ENCODE assay signal across 8 mouse cellular contexts in genomic region chr6:88074752-88075554, GRCm38 (mm10). TPM values are rescaled to one million over a fixed set of nuclear protein-coding genes. Genes with fewer than 3 reads are reported as not detected.
A peak's percentile ranks its signal among the peaks of the same experiment; 100 is the strongest.
DNase-seq lines count a peak whose midpoint lies in the region; ATAC-seq and TF ChIP-seq lines count a peak whose summit lies in the region.

No protein-coding gene starts in this region.

- peak; percentile 98 for DNase-seq in brain, embryonic 14.5 days (ENCODE audit: low read depth)
- peak; percentile 96 for DNase-seq in liver, adult 2 months (ENCODE audit: extremely low read depth, low read depth, low spot score)
- peak; percentile 93 for DNase-seq in splenic B cell, adult 2 months (ENCODE audit: low read depth, low spot score)

- H3K4me3 ChIP-seq in C2C12 (ENCODE audit: insufficient read depth, poor library complexity, severe bottlenecking) (peak overlapping the region; percentile 31), myocyte (peak overlapping the region; percentile 21)
- peak overlapping the region; percentile 73 for H3K4me3 ChIP-seq in erythroblast, embryonic 14.5 days (replicated peaks)
- H3K4me3 ChIP-seq in heart, embryonic 11.5 days (ENCODE audit: low read depth, low read length), result peak overlapping the region; percentile 27
- peak overlapping the region; percentile 50 for H3K4me3 ChIP-seq in kidney, embryonic 16.5 days (ENCODE audit: low read length)
- H3K4me3 ChIP-seq in liver, adult 2 months (ENCODE audit: insufficient read depth, low read depth, low read length), result peak overlapping the region; percentile 51

- peaks cover 31% of the 10 kb centered on the region for H3K4me1 ChIP-seq in erythroblast, embryonic 14.5 days (ENCODE audit: control insufficient read depth)
- no peaks in the 10 kb centered on the region for H3K4me1 ChIP-seq in heart, embryonic 11.5 days (ENCODE audit: control insufficient read depth, insufficient read depth, low read length)
- H3K4me1 ChIP-seq in kidney, embryonic 16.5 days (ENCODE audit: insufficient read depth, low read length), result peaks cover 7% of the 10 kb centered on the region
- H3K4me1 ChIP-seq in liver, adult 2 months (ENCODE audit: control insufficient read depth, insufficient read depth, low read length), result peaks cover 8% of the 10 kb centered on the region; the same call in 1 of the 2 replicates

- 3% methylated on average over 32 of the region's 32 CpGs for WGBS in heart, embryonic 11.5 days (ENCODE audit: insufficient replicate concordance)
- 4% methylated on average over 32 of the region's 32 CpGs for WGBS in kidney, embryonic 16.5 days
- 2% methylated on average over 32 of the region's 32 CpGs for WGBS in liver, adult 2 months

- TF ChIP-seq CTCF in C2C12 (IDR thresholded peaks at IDR 0.05; ENCODE audit: control insufficient read depth, insufficient read depth, insufficient read length), result peak; percentile 77
- peak; percentile 95 for TF ChIP-seq CTCF in brain, embryonic 14.5 days (IDR thresholded peaks at IDR 0.05; ENCODE audit: borderline replicate concordance, extremely low read depth, insufficient read depth, insufficient read length)
- TF ChIP-seq CTCF in liver, adult 2 months (IDR thresholded peaks at IDR 0.05; ENCODE audit: low read depth, low read length), result peak; percentile 89

- peak overlapping the region; percentile 52 for H3K9ac ChIP-seq in heart, embryonic 11.5 days (ENCODE audit: low read depth, low read length)
- peak overlapping the region; percentile 69 for H3K9ac ChIP-seq in kidney, embryonic 16.5 days (replicated peaks; ENCODE audit: low read length)
- H3K9ac ChIP-seq in liver, adult 2 months (ENCODE audit: low read depth, low read length), result peak overlapping the region; percentile 67

- no peaks in the 10 kb centered on the region for H3K9me3 ChIP-seq in erythroblast, embryonic 14.5 days (ENCODE audit: control insufficient read depth, low read length)
- H3K9me3 ChIP-seq in heart, embryonic 11.5 days (replicated peaks; ENCODE audit: control insufficient read depth, low read length), result no peaks in the 10 kb centered on the region
- no peaks in the 10 kb centered on the region for H3K9me3 ChIP-seq in kidney, embryonic 16.5 days (ENCODE audit: low read length)

- no peaks in the 10 kb centered on the region for H3K27me3 ChIP-seq in C2C12 (ENCODE audit: control insufficient read depth, insufficient read depth, insufficient read length)
- H3K27me3 ChIP-seq in erythroblast, embryonic 14.5 days (ENCODE audit: control insufficient read depth), result no peaks in the 10 kb centered on the region; the same call in 1 of the 2 replicates
- no peaks in the 10 kb centered on the region; the same call in 1 of the 2 replicates for H3K27me3 ChIP-seq in heart, embryonic 11.5 days (ENCODE audit: control insufficient read depth, insufficient read depth, low read length)
- H3K27me3 ChIP-seq in kidney, embryonic 16.5 days (ENCODE audit: insufficient read depth, low read length), result peaks cover 5% of the 10 kb centered on the region; the same call in 1 of the 2 replicates
- no peaks in the 10 kb centered on the region for H3K27me3 ChIP-seq in liver, adult 2 months (ENCODE audit: control insufficient read depth, insufficient read depth, low read length)
- no peaks in the 10 kb centered on the region for H3K27me3 ChIP-seq in myocyte (ENCODE audit: control insufficient read depth, insufficient read depth, insufficient read length)
- H3K27me3 ChIP-seq in splenic B cell, adult 2 months (ENCODE audit: control insufficient read depth, insufficient read depth, low read length, poor library complexity, severe bottlenecking), result no peaks in the 10 kb centered on the region

- peak overlapping the region; percentile 59 for H3K4me2 ChIP-seq in heart, embryonic 11.5 days
- peak overlapping the region; percentile 84 for H3K4me2 ChIP-seq in kidney, embryonic 16.5 days (replicated peaks; ENCODE audit: low read depth, low read length)
- peak overlapping the region; percentile 85 for H3K4me2 ChIP-seq in myocyte (ENCODE audit: low read depth)

- H3K79me2 ChIP-seq in C2C12 (ENCODE audit: control insufficient read depth, insufficient read depth) (no peaks in the 10 kb centered on the region), myocyte (ENCODE audit: control insufficient read depth, insufficient read depth) (no peaks in the 10 kb centered on the region)
- no peaks in the 10 kb centered on the region for H3K79me2 ChIP-seq in liver, adult 2 months (ENCODE audit: control insufficient read depth, insufficient read depth, low read length)

- peak; percentile 93 for ATAC-seq in heart, embryonic 11.5 days (replicated peaks; ENCODE audit: insufficient number of reproducible peaks, low FRiP score, low TSS enrichment)
- peak; percentile 99 for ATAC-seq in kidney, embryonic 16.5 days (ENCODE audit: low FRiP score, low TSS enrichment)

- H3ac ChIP-seq in C2C12 (ENCODE audit: control insufficient read depth, insufficient read length, low read depth), result peak overlapping the region; percentile 56
- no peak overlapping the region for H3ac ChIP-seq in myocyte (ENCODE audit: control insufficient read depth, insufficient read length)

- no peaks in the 10 kb centered on the region for H3K79me3 ChIP-seq in C2C12 (ENCODE audit: low read depth)

- TF ChIP-seq POLR2A in brain, embryonic 14.5 days (IDR thresholded peaks at IDR 0.05; ENCODE audit: borderline replicate concordance, extremely low read depth, insufficient read depth, insufficient read length, poor library complexity, severe bottlenecking), result peak; percentile 76; the same call in 1 of the 2 replicates
- peak; percentile 46; the same call in 1 of the 2 replicates for TF ChIP-seq POLR2A in liver, adult 2 months (IDR thresholded peaks at IDR 0.05; ENCODE audit: extremely low read depth, insufficient read depth, low read length)
- peak; percentile 68 for TF ChIP-seq POLR2A in myocyte (IDR thresholded peaks at IDR 0.05; ENCODE audit: insufficient read length, low read depth)

- peak overlapping the region; percentile 54 for H3K27ac ChIP-seq in heart, embryonic 11.5 days (ENCODE audit: low read depth, low read length)
- H3K27ac ChIP-seq in kidney, embryonic 16.5 days (ENCODE audit: low read length), result peak overlapping the region; percentile 92
- peak overlapping the region; percentile 74 for H3K27ac ChIP-seq in liver, adult 2 months (replicated peaks; ENCODE audit: insufficient read depth, low read depth, low read length)

- H3K36me3 ChIP-seq in C2C12 (ENCODE audit: control insufficient read depth, insufficient read depth) (no peaks in the 10 kb centered on the region), myocyte (ENCODE audit: control insufficient read depth, insufficient read depth) (no peaks in the 10 kb centered on the region)
- H3K36me3 ChIP-seq in erythroblast, embryonic 14.5 days (ENCODE audit: control insufficient read depth), result no peaks in the 10 kb centered on the region
- no peaks in the 10 kb centered on the region for H3K36me3 ChIP-seq in heart, embryonic 11.5 days (ENCODE audit: control insufficient read depth, insufficient read depth, low read length)
- H3K36me3 ChIP-seq in kidney, embryonic 16.5 days (ENCODE audit: insufficient read depth, low read length), result no peaks in the 10 kb centered on the region
- H3K36me3 ChIP-seq in liver, adult 2 months (ENCODE audit: control insufficient read depth, insufficient read depth, low read length), result no peaks in the 10 kb centered on the region
- no peaks in the 10 kb centered on the region for H3K36me3 ChIP-seq in splenic B cell, adult 2 months (ENCODE audit: control insufficient read depth, insufficient read depth, low read length, poor library complexity, severe bottlenecking)

TF ChIP-seq in C2C12, 6 proteins besides CTCF, POLR2A, EP300 and RAD21:
- peak; percentile 68 for TF ChIP-seq MAX (IDR thresholded peaks at IDR 0.05)
- TF ChIP-seq USF1 (IDR thresholded peaks at IDR 0.05; ENCODE audit: low read depth), result no peak
- TF ChIP-seq CEBPB (IDR thresholded peaks at IDR 0.05; ENCODE audit: low read depth), result no peak
- TF ChIP-seq FOSL1 (IDR thresholded peaks at IDR 0.05; ENCODE audit: insufficient read depth, low read length, poor library complexity, severe bottlenecking), result no peak
- TF ChIP-seq MYOG (IDR thresholded peaks at IDR 0.05; ENCODE audit: control insufficient read depth, extremely low read depth, insufficient read length), result no peak
- TF ChIP-seq MYOD1 (IDR thresholded peaks at IDR 0.05; ENCODE audit: control insufficient read depth, insufficient read length, low read depth), result no peak

TF ChIP-seq in myocyte, 11 proteins besides CTCF, POLR2A, EP300 and RAD21:
- TF ChIP-seq POLR2AphosphoS2 (IDR thresholded peaks at IDR 0.05; ENCODE audit: insufficient read length, low read depth) (peak; percentile 58), MYOG (IDR thresholded peaks at IDR 0.05; ENCODE audit: control insufficient read depth in 1 of 3, insufficient read depth in 1 of 3, insufficient read length in 2 of 3, low read depth in 2 of 3) (peak in 1 of 3 experiments; percentile 12), MYOD1 (IDR thresholded peaks at IDR 0.05; ENCODE audit: control insufficient read depth in 1 of 3, insufficient read length in 2 of 3, low read depth in 2 of 3) (no peak), SRF (IDR thresholded peaks at IDR 0.05; ENCODE audit: control insufficient read depth, insufficient read length, low read depth) (peak; percentile 4), TCF3 (IDR thresholded peaks at IDR 0.05; ENCODE audit: insufficient read length, low read depth) (no peak)

RNA-seq across cellular contexts. Expression of gene Rpn1, which starts 9.3 kb away (rescaled TPM):
- polyA plus RNA-seq in C2C12 (2012; fragmentation: generic; extraction: Trizol) (181 TPM), myocyte (2012; fragmentation: generic; extraction: Trizol) (128 TPM)
- 215 and 219 TPM in 2 replicates for polyA plus RNA-seq in brain, embryonic 14.5 days (2012; rRNA removed)
- polyA plus RNA-seq in erythroblast, embryonic 14.5 days (2012), result 1.2 and 1.4 TPM in 2 replicates
- 234 and 256 TPM in 2 replicates for polyA plus RNA-seq in heart, embryonic 11.5 days (2014; fragmentation: Nextera tagmentation; extraction: Ambion mirVana)
- 457 and 473 TPM in 2 replicates for polyA plus RNA-seq in kidney, embryonic 16.5 days (2015; fragmentation: Nextera tagmentation; extraction: Ambion mirVana)
- total RNA-seq in liver, adult 2 months (2014; rRNA removed), result 124 and 153 TPM in 2 replicates
- 121 and 149 TPM in 2 replicates for polyA plus RNA-seq in liver, adult 2 months (2012; rRNA removed)

RNA-seq across cellular contexts. Expression of gene Rab7, which starts 29.9 kb away (rescaled TPM):
- polyA plus RNA-seq in C2C12 (2012; fragmentation: generic; extraction: Trizol) (197 TPM), myocyte (2012; fragmentation: generic; extraction: Trizol) (181 TPM)
- polyA plus RNA-seq in brain, embryonic 14.5 days (2012; rRNA removed), result 243 and 306 TPM in 2 replicates
- polyA plus RNA-seq in erythroblast, embryonic 14.5 days (2012), result 2.7 and 3.9 TPM in 2 replicates
- polyA plus RNA-seq in heart, embryonic 11.5 days (2014; fragmentation: Nextera tagmentation; extraction: Ambion mirVana), result 227 and 245 TPM in 2 replicates
- 259 and 261 TPM in 2 replicates for polyA plus RNA-seq in kidney, embryonic 16.5 days (2015; fragmentation: Nextera tagmentation; extraction: Ambion mirVana)
- 69.7 and 80.9 TPM in 2 replicates for total RNA-seq in liver, adult 2 months (2014; rRNA removed)
- polyA plus RNA-seq in liver, adult 2 months (2012; rRNA removed), result 134 and 145 TPM in 2 replicates

Comparison
In these comparisons a context has a peak if more than half of its experiments do, and no peak if none do; other contexts are left out.
1. Peak in every context shown above with its lines: DNase-seq, ATAC-seq, H3K4me3 ChIP-seq and H3K27ac ChIP-seq.
2. H3K4me3 ChIP-seq: peak in every context shown above with its lines; median percentile 73 in erythroblast, embryonic 14.5 days; 51 in liver, adult 2 months; 50 in kidney, embryonic 16.5 days; 31 in C2C12; 27 in heart, embryonic 11.5 days; 21 in myocyte.
3. RNA of gene Rpn1, which starts 9.3 kb away (polyA plus RNA-seq): 457 to 473 TPM in kidney, embryonic 16.5 days, 234 to 256 TPM in heart, embryonic 11.5 days, 215 to 219 TPM in brain, embryonic 14.5 days, 181 TPM in C2C12 (single experiment), 121 to 149 TPM in liver, adult 2 months and 128 TPM in myocyte (single experiment); 1.2 to 1.4 TPM in erythroblast, embryonic 14.5 days; every median in the first group is over 10 times any median in the second.
4. RNA of gene Rab7, which starts 29.9 kb away (polyA plus RNA-seq): 243 to 306 TPM in brain, embryonic 14.5 days, 259 to 261 TPM in kidney, embryonic 16.5 days, 227 to 245 TPM in heart, embryonic 11.5 days, 197 TPM in C2C12 (single experiment), 181 TPM in myocyte (single experiment) and 134 to 145 TPM in liver, adult 2 months; 2.7 to 3.9 TPM in erythroblast, embryonic 14.5 days; every median in the first group is over 10 times any median in the second.